Mouse (Mus musculus) hindbrain, embryonic 12.5 days (tissue): ENCODE measurements around the gene Jmjd8. TPM values are rescaled to one million over a fixed set of nuclear protein-coding genes. Genes with fewer than 3 reads are reported as not detected.
A peak's percentile ranks its signal among the peaks of the same experiment; 100 is the strongest.

Source experiments
- ATAC-seq: fragments of 200-750 bp; cut with Nextera tagmentation; 2 replicates; pipeline ENCODE4 v1.8.0; 2017; ENCODE audit warnings: moderate TSS enrichment; ENCODE audit not compliant: low FRiP score
- H3K27ac ChIP-seq: fragments of 300-500 bp; sonication (generic); 2 replicates; pipeline ENCODE4 v1.5.1; 2016; ENCODE audit warnings: mild to moderate bottlenecking
- H3K27me3 ChIP-seq: fragments of 300-500 bp; sonication (generic); 2 replicates; pipeline ENCODE4 v1.6.1; 2016; ENCODE audit warnings: mild to moderate bottlenecking
- H3K36me3 ChIP-seq: fragments of 300-500 bp; sonication (generic); 2 replicates; pipeline ENCODE4 v1.6.1; 2016; ENCODE audit warnings: mild to moderate bottlenecking
- H3K4me1 ChIP-seq: fragments of 300-500 bp; sonication (generic); 2 replicates; pipeline ENCODE4 v1.6.1; 2016
- H3K4me2 ChIP-seq: fragments of 300-500 bp; sonication (generic); replicated peaks from 2 replicates; pipeline ENCODE4 v1.6.1; 2016; ENCODE audit warnings: mild to moderate bottlenecking
- H3K4me3 ChIP-seq: fragments of 300-500 bp; sonication (generic); 2 replicates; pipeline ENCODE4 v1.5.1; 2016; ENCODE audit warnings: mild to moderate bottlenecking
- H3K9ac ChIP-seq: fragments of 300-500 bp; sonication (generic); 2 replicates; pipeline ENCODE4 v1.6.1; 2016; ENCODE audit warnings: mild to moderate bottlenecking, moderate library complexity
- H3K9me3 ChIP-seq: fragments of 300-500 bp; sonication (generic); replicated peaks from 2 replicates; pipeline ENCODE4 v1.6.1; 2016; ENCODE audit warnings: mild to moderate bottlenecking
- WGBS: fragments of 180-500 bp; shearing (Covaris S2); methylation state at CpG from one replicate; pipeline ENCODE4 v1.1.7; 2016; 5-methylcytosine and 5-hydroxymethylcytosine counted together
- polyA plus RNA-seq: library from polyadenylated mRNA; unstranded; fragments of >200 nt; fragmentation: Nextera tagmentation; extraction: Ambion mirVana; gene quantifications from 2 replicates; pipeline ENCODE4 v1.2.1, GENCODE M21; 2016

The Jmjd8 gene
- polyA plus RNA-seq = 64.0 and 64.7 TPM in 2 replicates

- under 1% methylated on average over 32 of the region's 32 CpGs for WGBS
Observed at GRCm38 (mm10) chr17:25828712-25829557, at the start of gene Jmjd8. Jmjd8 (plus strand) TSS chr17:25828867.

GRCm38 (mm10) chr17:25781339-25781738, 47.3 kb upstream of the Jmjd8 start:
- Histone ChIP-seq H3K9me3 (no peaks in the 10 kb centered on the region), H3K27ac (no peak overlapping the region; the same call in 1 of the 2 replicates), H3K4me1 (peaks cover 23% of the 10 kb centered on the region), H3K4me2 (no peak overlapping the region), H3K4me3 (no peak overlapping the region), H3K36me3 (peaks cover 57% of the 10 kb centered on the region), H3K9ac (no peak overlapping the region), H3K27me3 (no peaks in the 10 kb centered on the region)
- 86% methylated on average over 6 of the region's 6 CpGs for WGBS
- no peak for ATAC-seq

More at GRCm38 (mm10) chr17:25828712-25829557, at the start of gene Jmjd8:
- Histone ChIP-seq H3K27me3 (no peaks in the 10 kb centered on the region), H3K27ac (peak within 1 kb of the TSS; percentile 91), H3K4me2 (peak within 1 kb of the TSS; percentile 92), H3K9me3 (no peaks in the 10 kb centered on the region), H3K9ac (peak within 1 kb of the TSS; percentile 79), H3K36me3 (peaks cover 51% of the 10 kb centered on the region), H3K4me1 (peaks cover 79% of the 10 kb centered on the region), H3K4me3 (peak within 1 kb of the TSS; percentile 61)
- ATAC-seq = peak; percentile 48

- H3K4me2 ChIP-seq = no peak overlapping the region
- no peaks in the 10 kb centered on the region for H3K9me3 ChIP-seq
- H3K27me3 ChIP-seq = no peaks in the 10 kb centered on the region
- no peak overlapping the region; the same call in 1 of the 2 replicates for H3K9ac ChIP-seq
- peaks cover 66% of the 10 kb centered on the region for H3K36me3 ChIP-seq
- H3K27ac ChIP-seq = no peak overlapping the region
- peaks cover 23% of the 10 kb centered on the region for H3K4me1 ChIP-seq
- no peak overlapping the region for H3K4me3 ChIP-seq
- whole genome bisulfite sequencing = 80% methylated on average over 7 of the region's 7 CpGs
- no peak for ATAC-seq
Observed at GRCm38 (mm10) chr17:25783086-25783485, 45.6 kb upstream of the Jmjd8 start.

GRCm38 (mm10) chr17:25783861-25784574, 44.6 kb upstream of the Jmjd8 start:
- H3K27ac ChIP-seq = no peak overlapping the region
- WGBS = 84% methylated on average over 15 of the region's 15 CpGs

GRCm38 (mm10) chr17:25785281-25785745, 43.4 kb upstream of the Jmjd8 start, which contains the start of gene Haghl:
Haghl (minus strand) TSS chr17:25785673.
- peak within 1 kb of the TSS; percentile 79 for H3K4me2 ChIP-seq
- WGBS = under 1% methylated on average over 23 of the region's 23 CpGs
- no peaks in the 10 kb centered on the region for H3K9me3 ChIP-seq
- H3K4me3 ChIP-seq = peak within 1 kb of the TSS; percentile 68
- H3K4me1 ChIP-seq = peaks cover 23% of the 10 kb centered on the region
- peak; percentile 77 for ATAC-seq
- H3K27ac ChIP-seq = peak within 1 kb of the TSS; percentile 93
- peak within 1 kb of the TSS; percentile 82 for H3K9ac ChIP-seq
- H3K27me3 ChIP-seq = no peaks in the 10 kb centered on the region
- peaks cover 65% of the 10 kb centered on the region for H3K36me3 ChIP-seq

More at GRCm38 (mm10) chr17:25783861-25784574, 44.6 kb upstream of the Jmjd8 start:
- Histone ChIP-seq H3K36me3 (peaks cover 63% of the 10 kb centered on the region), H3K27me3 (no peaks in the 10 kb centered on the region), H3K4me1 (peaks cover 23% of the 10 kb centered on the region), H3K4me3 (peak overlapping the region; percentile 68), H3K9me3 (no peaks in the 10 kb centered on the region), H3K9ac (peak overlapping the region; percentile 82), H3K4me2 (peak overlapping the region; percentile 79)
- ATAC-seq = no peak

- peaks cover 32% of the 10 kb centered on the region for H3K4me1 ChIP-seq
- peaks cover 56% of the 10 kb centered on the region for H3K36me3 ChIP-seq
- 86% methylated on average over 3 of the region's 3 CpGs for WGBS
- H3K27me3 ChIP-seq = no peaks in the 10 kb centered on the region
- no peak for ATAC-seq
- peak within 1 kb of the TSS; percentile 68 for H3K4me3 ChIP-seq
- no peaks in the 10 kb centered on the region for H3K9me3 ChIP-seq
- peak within 1 kb of the TSS; percentile 82; the same call in 1 of the 2 replicates for H3K9ac ChIP-seq
- peak within 1 kb of the TSS; percentile 93 for H3K27ac ChIP-seq
- H3K4me2 ChIP-seq = peak within 1 kb of the TSS; percentile 79
Observed at GRCm38 (mm10) chr17:25786280-25786679, 42.4 kb upstream of the Jmjd8 start, which contains the start of gene Ccdc78. Ccdc78 (plus strand) TSS chr17:25786580.

GRCm38 (mm10) chr17:25786781-25787504, 41.7 kb upstream of the Jmjd8 start:
- H3K9me3 ChIP-seq = no peaks in the 10 kb centered on the region
- H3K36me3 ChIP-seq = peaks cover 49% of the 10 kb centered on the region
- peaks cover 36% of the 10 kb centered on the region for H3K4me1 ChIP-seq
- no peak for ATAC-seq
- WGBS = 93% methylated on average over 9 of the region's 9 CpGs
- H3K27me3 ChIP-seq = no peaks in the 10 kb centered on the region
- H3K9ac ChIP-seq = no peak overlapping the region
- no peak overlapping the region for H3K4me3 ChIP-seq
- no peak overlapping the region for H3K27ac ChIP-seq
- no peak overlapping the region for H3K4me2 ChIP-seq

GRCm38 (mm10) chr17:25791320-25791842, 37.3 kb upstream of the Jmjd8 start:
- H3K9me3 ChIP-seq = no peaks in the 10 kb centered on the region
- H3K9ac ChIP-seq = peak overlapping the region; percentile 83
- peaks cover 26% of the 10 kb centered on the region for H3K36me3 ChIP-seq
- WGBS = 29% methylated on average over 19 of the region's 19 CpGs
- peak overlapping the region; percentile 93 for H3K27ac ChIP-seq
- H3K27me3 ChIP-seq = no peaks in the 10 kb centered on the region
- H3K4me1 ChIP-seq = peaks cover 51% of the 10 kb centered on the region
- peak overlapping the region; percentile 68 for H3K4me3 ChIP-seq
- H3K4me2 ChIP-seq = peak overlapping the region; percentile 89
- no peak for ATAC-seq

- peak overlapping the region; percentile 68 for H3K4me3 ChIP-seq
- H3K36me3 ChIP-seq = peaks cover 22% of the 10 kb centered on the region
- under 1% methylated on average over 45 of the region's 45 CpGs for WGBS
- peak; percentile 26 for ATAC-seq
- no peaks in the 10 kb centered on the region for H3K9me3 ChIP-seq
- peaks cover 54% of the 10 kb centered on the region for H3K4me1 ChIP-seq
- H3K4me2 ChIP-seq = peak overlapping the region; percentile 89
- H3K27ac ChIP-seq = peak overlapping the region; percentile 93
- peak overlapping the region; percentile 83 for H3K9ac ChIP-seq
- no peaks in the 10 kb centered on the region for H3K27me3 ChIP-seq
Observed at GRCm38 (mm10) chr17:25791843-25792527, 36.7 kb upstream of the Jmjd8 start.

- H3K9me3 ChIP-seq = no peaks in the 10 kb centered on the region
- peaks cover 16% of the 10 kb centered on the region for H3K36me3 ChIP-seq
- ATAC-seq = peak; percentile 32
- under 1% methylated on average over 14 of the region's 14 CpGs for WGBS
- H3K4me2 ChIP-seq = peak within 1 kb of the TSS; percentile 89
- H3K27me3 ChIP-seq = no peaks in the 10 kb centered on the region
- H3K27ac ChIP-seq = peak within 1 kb of the TSS; percentile 93
- peak within 1 kb of the TSS; percentile 83 for H3K9ac ChIP-seq
- peak within 1 kb of the TSS; percentile 68 for H3K4me3 ChIP-seq
- peaks cover 60% of the 10 kb centered on the region for H3K4me1 ChIP-seq
Observed at GRCm38 (mm10) chr17:25792615-25793014, 36.1 kb upstream of the Jmjd8 start, which contains the start of gene Fam173a. Fam173a (minus strand) TSS chr17:25792901.

GRCm38 (mm10) chr17:25794197-25794596, 34.5 kb upstream of the Jmjd8 start:
- H3K27ac ChIP-seq = peak overlapping the region; percentile 93
- H3K4me1 ChIP-seq = peaks cover 61% of the 10 kb centered on the region
- no peaks in the 10 kb centered on the region for H3K27me3 ChIP-seq
- H3K9me3 ChIP-seq = no peaks in the 10 kb centered on the region
- 0 out of 2 replicates have a peak overlapping the region, but pooled peaks have one; percentile 3 for H3K4me3 ChIP-seq
- peaks cover 8% of the 10 kb centered on the region; the same call in 1 of the 2 replicates for H3K36me3 ChIP-seq
- no peak overlapping the region for H3K9ac ChIP-seq
- WGBS = 30% methylated on average over 13 of the region's 13 CpGs
- peak; percentile 44 for ATAC-seq
- peak overlapping the region; percentile 92 for H3K4me2 ChIP-seq
